Comparison of ENCODE assay signal across 21 mouse cellular contexts in genomic region chr7:134994983-134995382, GRCm38 (mm10). TPM values are rescaled to one million over a fixed set of nuclear protein-coding genes. Genes with fewer than 3 reads are reported as not detected.
DNase-seq lines count a peak whose midpoint lies in the region; ATAC-seq and TF ChIP-seq lines count a peak whose summit lies in the region.
"Had no signal": no experiment of that assay in that cellular context is flagged by ENCODE, and none has a peak within 500 bp of the region (broad histone marks: within the 10 kb centered on the region; RNA-seq: fewer than 3 reads in every experiment).

No protein-coding gene starts in this region.

- ATAC-seq in forebrain, postnatal 0 days, result no peak
- ATAC-seq in forebrain, embryonic 16.5 days, result no peak
- ATAC-seq in intestine, embryonic 14.5 days (replicated peaks; ENCODE audit: low FRiP score, low TSS enrichment, low read depth), result no peak
- ATAC-seq in intestine, embryonic 16.5 days, result no peak
- no peak for ATAC-seq in midbrain, embryonic 14.5 days (ENCODE audit: low FRiP score, low TSS enrichment)
- ATAC-seq in midbrain, embryonic 16.5 days, result no peak

- H3K27ac ChIP-seq in forebrain, postnatal 0 days (ENCODE audit: low read depth, low read length), result no peak overlapping the region
- H3K27ac ChIP-seq in forebrain, embryonic 16.5 days (ENCODE audit: low read length), result no peak overlapping the region
- no peak overlapping the region for H3K27ac ChIP-seq in intestine, embryonic 14.5 days (ENCODE audit: low read depth)
- H3K27ac ChIP-seq in intestine, embryonic 16.5 days (ENCODE audit: low read length), result no peak overlapping the region
- 0 out of 2 replicates have a peak overlapping the region, but pooled peaks have one; percentile 8 for H3K27ac ChIP-seq in midbrain, embryonic 14.5 days (replicated peaks; ENCODE audit: low read depth, low read length)
- H3K27ac ChIP-seq in midbrain, embryonic 16.5 days (ENCODE audit: low read length), result no peak overlapping the region
- H3K27ac ChIP-seq: embryonic facial prominence, embryonic 12.5 days; heart, embryonic 15.5 days; hindbrain, embryonic 15.5 days had no signal

- H3K27me3 ChIP-seq in forebrain, postnatal 0 days (ENCODE audit: insufficient read depth, low read length), result no peaks in the 10 kb centered on the region
- H3K27me3 ChIP-seq in forebrain, embryonic 16.5 days (replicated peaks; ENCODE audit: control insufficient read depth, insufficient read depth, low read length), result no peaks in the 10 kb centered on the region
- H3K27me3 ChIP-seq in intestine, embryonic 14.5 days (replicated peaks; ENCODE audit: control insufficient read depth, insufficient read depth, low read length), result no peaks in the 10 kb centered on the region
- no peaks in the 10 kb centered on the region for H3K27me3 ChIP-seq in intestine, embryonic 16.5 days (replicated peaks; ENCODE audit: control insufficient read depth, insufficient read depth, low read length)
- no peaks in the 10 kb centered on the region for H3K27me3 ChIP-seq in midbrain, embryonic 14.5 days (ENCODE audit: control insufficient read depth, insufficient read depth, low read length)
- no peaks in the 10 kb centered on the region for H3K27me3 ChIP-seq in midbrain, embryonic 16.5 days (ENCODE audit: control insufficient read depth, insufficient read depth, low read depth, low read length)
- H3K27me3 ChIP-seq: embryonic facial prominence, embryonic 12.5 days; heart, embryonic 15.5 days; hindbrain, embryonic 15.5 days had no signal

- 83% methylated on average over 5 of the region's 5 CpGs for WGBS in forebrain, postnatal 0 days
- 81% methylated on average over 5 of the region's 5 CpGs for WGBS in forebrain, embryonic 16.5 days
- WGBS in intestine, embryonic 14.5 days, result 86% methylated on average over 5 of the region's 5 CpGs
- WGBS in intestine, embryonic 16.5 days, result 88% methylated on average over 5 of the region's 5 CpGs
- 87% methylated on average over 5 of the region's 5 CpGs for WGBS in midbrain, embryonic 14.5 days
- WGBS in midbrain, embryonic 16.5 days, result 80% methylated on average over 5 of the region's 5 CpGs

- no peak overlapping the region for H3K4me2 ChIP-seq in forebrain, postnatal 0 days (ENCODE audit: low read depth)
- no peak overlapping the region for H3K4me2 ChIP-seq in forebrain, embryonic 16.5 days (ENCODE audit: low read length)
- H3K4me2 ChIP-seq in intestine, embryonic 14.5 days (ENCODE audit: low read length), result no peak overlapping the region
- no peak overlapping the region for H3K4me2 ChIP-seq in intestine, embryonic 16.5 days (ENCODE audit: low read depth, low read length)
- H3K4me2 ChIP-seq in midbrain, embryonic 14.5 days (ENCODE audit: low read length), result no peak overlapping the region
- H3K4me2 ChIP-seq in midbrain, embryonic 16.5 days (ENCODE audit: low read length), result no peak overlapping the region
- H3K4me2 ChIP-seq: embryonic facial prominence, embryonic 12.5 days; heart, embryonic 11.5 days; heart, embryonic 15.5 days; hindbrain, embryonic 15.5 days had no signal

- no peaks in the 10 kb centered on the region for H3K36me3 ChIP-seq in forebrain, postnatal 0 days (ENCODE audit: insufficient read depth)
- H3K36me3 ChIP-seq in forebrain, embryonic 16.5 days (ENCODE audit: control insufficient read depth, insufficient read depth), result no peaks in the 10 kb centered on the region
- peaks cover 18% of the 10 kb centered on the region for H3K36me3 ChIP-seq in intestine, embryonic 14.5 days (ENCODE audit: control insufficient read depth, insufficient read depth, low read length)
- no peaks in the 10 kb centered on the region for H3K36me3 ChIP-seq in intestine, embryonic 16.5 days (ENCODE audit: control insufficient read depth, insufficient read depth, low read length)
- H3K36me3 ChIP-seq in midbrain, embryonic 14.5 days (ENCODE audit: control insufficient read depth, insufficient read depth, low read length), result no peaks in the 10 kb centered on the region
- H3K36me3 ChIP-seq in midbrain, embryonic 16.5 days (ENCODE audit: control insufficient read depth, insufficient read depth, low read length), result no peaks in the 10 kb centered on the region
- H3K36me3 ChIP-seq: hindbrain, embryonic 15.5 days had no signal

- no peak overlapping the region for H3K4me3 ChIP-seq in forebrain, postnatal 0 days (ENCODE audit: low read depth, low read length)
- no peak overlapping the region for H3K4me3 ChIP-seq in forebrain, embryonic 16.5 days (replicated peaks; ENCODE audit: low read length)
- H3K4me3 ChIP-seq in intestine, embryonic 14.5 days (ENCODE audit: low read depth, low read length), result no peak overlapping the region
- no peak overlapping the region for H3K4me3 ChIP-seq in intestine, embryonic 16.5 days (ENCODE audit: low read length)
- no peak overlapping the region for H3K4me3 ChIP-seq in midbrain, embryonic 14.5 days (replicated peaks; ENCODE audit: low read depth, low read length)
- no peak overlapping the region for H3K4me3 ChIP-seq in midbrain, embryonic 16.5 days (ENCODE audit: low read depth, low read length)
- H3K4me3 ChIP-seq: embryonic facial prominence, embryonic 12.5 days; heart, embryonic 15.5 days; hindbrain, embryonic 15.5 days had no signal

- peak; percentile 21; the same call in 1 of the 2 replicates for TF ChIP-seq CTCF in forebrain, postnatal 0 days (IDR thresholded peaks at IDR 0.05; ENCODE audit: low read depth)

- no peak overlapping the region for H3K9ac ChIP-seq in forebrain, postnatal 0 days
- no peak overlapping the region for H3K9ac ChIP-seq in forebrain, embryonic 16.5 days (replicated peaks; ENCODE audit: low read depth, low read length)
- H3K9ac ChIP-seq in intestine, embryonic 14.5 days (ENCODE audit: low read length), result no peak overlapping the region
- H3K9ac ChIP-seq in intestine, embryonic 16.5 days (ENCODE audit: low read depth, low read length), result no peak overlapping the region
- H3K9ac ChIP-seq in midbrain, embryonic 14.5 days (replicated peaks; ENCODE audit: low read length), result no peak overlapping the region
- H3K9ac ChIP-seq in midbrain, embryonic 16.5 days (ENCODE audit: low read depth, low read length), result no peak overlapping the region
- H3K9ac ChIP-seq: embryonic facial prominence, embryonic 12.5 days; heart, embryonic 15.5 days; hindbrain, embryonic 15.5 days had no signal

- DNase-seq in forebrain, postnatal 0 days, result no peak
- DNase-seq in intestine, embryonic 14.5 days (ENCODE audit: low spot score), result peak; percentile 44
- DNase-seq in midbrain, embryonic 14.5 days, result no peak
- no peak for DNase-seq in right cerebral cortex, adult 2 months (ENCODE audit: low spot score in 2 of 2)
- DNase-seq: adrenal gland, postnatal 10 days; cerebellum, adult 11-12 months; cerebellum, adult 9-10 months; cerebellum, postnatal 25 days; gastrocnemius, postnatal 36 days; heart, adult 18-20 months; heart, postnatal 14 days had no signal

- no peaks in the 10 kb centered on the region for H3K4me1 ChIP-seq in forebrain, postnatal 0 days (ENCODE audit: insufficient read depth)
- H3K4me1 ChIP-seq in forebrain, embryonic 16.5 days (replicated peaks; ENCODE audit: control insufficient read depth, insufficient read depth, low read length), result no peaks in the 10 kb centered on the region
- no peaks in the 10 kb centered on the region for H3K4me1 ChIP-seq in intestine, embryonic 14.5 days (replicated peaks; ENCODE audit: control insufficient read depth, insufficient read depth, low read length)
- no peaks in the 10 kb centered on the region for H3K4me1 ChIP-seq in intestine, embryonic 16.5 days (ENCODE audit: control insufficient read depth, insufficient read depth, low read length)
- H3K4me1 ChIP-seq in midbrain, embryonic 14.5 days (ENCODE audit: control insufficient read depth, insufficient read depth, low read length), result no peaks in the 10 kb centered on the region
- H3K4me1 ChIP-seq in midbrain, embryonic 16.5 days (ENCODE audit: control insufficient read depth, insufficient read depth, low read length), result 0 out of 2 replicates have a peak, but pooled peaks cover 3% of the 10 kb centered on the region
- H3K4me1 ChIP-seq: embryonic facial prominence, embryonic 12.5 days; heart, embryonic 15.5 days; hindbrain, embryonic 15.5 days had no signal

- no peaks in the 10 kb centered on the region for H3K9me3 ChIP-seq in forebrain, postnatal 0 days (ENCODE audit: low read length)
- no peaks in the 10 kb centered on the region for H3K9me3 ChIP-seq in forebrain, embryonic 16.5 days (ENCODE audit: control insufficient read depth, low read length)
- no peaks in the 10 kb centered on the region for H3K9me3 ChIP-seq in intestine, embryonic 14.5 days (ENCODE audit: control insufficient read depth, low read length)
- H3K9me3 ChIP-seq in intestine, embryonic 16.5 days (ENCODE audit: control insufficient read depth, low read length), result no peaks in the 10 kb centered on the region
- H3K9me3 ChIP-seq in midbrain, embryonic 14.5 days (ENCODE audit: control insufficient read depth, low read length), result no peaks in the 10 kb centered on the region
- H3K9me3 ChIP-seq in midbrain, embryonic 16.5 days (replicated peaks; ENCODE audit: control insufficient read depth, low read length, poor library complexity, severe bottlenecking), result no peaks in the 10 kb centered on the region
- H3K9me3 ChIP-seq: embryonic facial prominence, embryonic 12.5 days; heart, embryonic 15.5 days; hindbrain, embryonic 15.5 days had no signal

RNA-seq across cellular contexts. Expression of gene Fam196a, which starts 56.8 kb away (rescaled TPM):
- 21.2 and 24.5 TPM in 2 replicates for total RNA-seq in forebrain, postnatal 0 days (2014; rRNA removed)
- 5.1 and 7.8 TPM in 2 replicates for polyA plus RNA-seq in forebrain, postnatal 0 days (2015; fragmentation: Nextera tagmentation; extraction: Ambion mirVana)
- 12.8 and 13.4 TPM in 2 replicates for polyA plus RNA-seq in forebrain, embryonic 16.5 days (2015; fragmentation: Nextera tagmentation; extraction: Ambion mirVana)
- 3.2 and 3.9 TPM in 2 replicates for polyA plus RNA-seq in intestine, embryonic 14.5 days (2014; fragmentation: Nextera tagmentation; extraction: Ambion mirVana)
- polyA plus RNA-seq in intestine, embryonic 16.5 days (2015; fragmentation: Nextera tagmentation; extraction: Ambion mirVana), result 1.3 and 1.4 TPM in 2 replicates
- polyA plus RNA-seq in midbrain, embryonic 14.5 days (2014; fragmentation: Nextera tagmentation; extraction: Ambion mirVana), result 13.1 and 14.2 TPM in 2 replicates
- polyA plus RNA-seq in midbrain, embryonic 16.5 days (2015; fragmentation: Nextera tagmentation; extraction: Ambion mirVana), result 12.2 and 13.7 TPM in 2 replicates
- total RNA-seq: gastrocnemius, adult 8-10 months; heart, adult 18-20 months; heart, postnatal 14 days; hematopoietic stem cell, adult 5-6 weeks; MEL had no signal
